Mouse (Mus musculus) neural tube, embryonic 11.5 days (tissue): ENCODE results near the gene Kpna6. TPM values are rescaled to one million over a fixed set of nuclear protein-coding genes. Genes with fewer than 3 reads are reported as not detected.
"Not testable (repeated sequence)": the region's sequence is repeated elsewhere in the genome, so short reads cannot be mapped to it uniquely, and the experiment has no call there.

Experiments used
- ATAC-seq: fragments of 200-750 bp; cut with Nextera tagmentation; 2 replicates; pipeline ENCODE4 v1.8.0; 2017; ENCODE audit warnings: moderate number of reproducible peaks, mild to moderate bottlenecking, moderate TSS enrichment, moderate library complexity; ENCODE audit not compliant: insufficient read depth, low FRiP score, low TSS enrichment
- DNase-seq: peaks from one replicate; pipeline ENCODE4 v3.0.0-alpha.2; 2015; ENCODE audit warnings: low spot score
- H3K27ac ChIP-seq: fragments of 300-500 bp; sonication (generic); 2 replicates; pipeline ENCODE4 v1.5.1; 2014; ENCODE audit warnings: low read depth, mild to moderate bottlenecking, low read length
- H3K27me3 ChIP-seq: fragments of 300-500 bp; sonication (generic); 2 replicates; pipeline ENCODE4 v1.6.1; 2014; ENCODE audit warnings: mild to moderate bottlenecking, low read length, mixed read lengths; ENCODE audit not compliant: control insufficient read depth, insufficient read depth
- H3K36me3 ChIP-seq: fragments of 300-500 bp; sonication (generic); 2 replicates; pipeline ENCODE4 v1.6.1; 2014; ENCODE audit warnings: mild to moderate bottlenecking, low read length, moderate library complexity, mixed read lengths; ENCODE audit not compliant: control insufficient read depth, insufficient read depth
- H3K4me1 ChIP-seq: fragments of 300-500 bp; sonication (generic); 2 replicates; pipeline ENCODE4 v1.6.1; 2014; ENCODE audit warnings: low read length, mixed read lengths; ENCODE audit not compliant: control insufficient read depth, insufficient read depth
- H3K4me2 ChIP-seq: fragments of 300-500 bp; sonication (generic); 2 replicates; pipeline ENCODE4 v1.6.1; 2014; ENCODE audit warnings: low read depth, mild to moderate bottlenecking, moderate library complexity
- H3K4me3 ChIP-seq: fragments of 300-500 bp; sonication (generic); 2 replicates; pipeline ENCODE4 v1.5.1; 2014; ENCODE audit warnings: low read depth, low read length
- H3K9ac ChIP-seq: fragments of 300-500 bp; sonication (generic); 2 replicates; pipeline ENCODE4 v1.6.1; 2014; ENCODE audit warnings: mild to moderate bottlenecking, low read length
- H3K9me3 ChIP-seq: fragments of 300-500 bp; sonication (generic); 2 replicates; pipeline ENCODE4 v1.6.1; 2016; ENCODE audit warnings: low read length; ENCODE audit not compliant: control insufficient read depth
- WGBS: fragments of 180-500 bp; shearing (Covaris S2); extraction: QIAGEN DNeasy Blood & Tissue Kit; methylation state at CpG from one replicate; pipeline ENCODE4 v1.1.7; 2014; 5-methylcytosine and 5-hydroxymethylcytosine counted together
- polyA plus RNA-seq: library from polyadenylated mRNA; unstranded; fragments of >200 nt; fragmentation: Nextera tagmentation; extraction: Ambion mirVana; gene quantifications from 2 replicates; pipeline ENCODE4 v1.2.1, GENCODE M21; 2014

The Kpna6 gene
- polyA plus RNA-seq = 14.0 and 15.7 TPM in 2 replicates

GRCm38 (mm10) chr4:129672083-129672877, at the start of gene Kpna6:
TSS of gene Kpna6 (minus strand) at chr4:129672767.
- Histone ChIP-seq H3K27me3 (no peaks in the 10 kb centered on the region), H3K4me2 (peak within 1 kb of the TSS; percentile 89), H3K4me1 (no peaks in the 10 kb centered on the region), H3K36me3 (peaks cover 5% of the 10 kb centered on the region; the same call in 1 of the 2 replicates), H3K27ac (peak within 1 kb of the TSS; percentile 89), H3K9me3 (no peaks in the 10 kb centered on the region), H3K9ac (peak within 1 kb of the TSS; percentile 88), H3K4me3 (peak within 1 kb of the TSS; percentile 98)
- ATAC-seq (peak; percentile 80), DNase-seq (peak; percentile 91)
- WGBS = under 1% methylated on average over 59 of the region's 65 CpGs

GRCm38 (mm10) chr4:129716310-129716709, 43.7 kb upstream of the Kpna6 start:
- H3K27ac ChIP-seq = no peak overlapping the region
- no peak overlapping the region for H3K9ac ChIP-seq
- 92% methylated on average over 9 of the region's 9 CpGs for WGBS
- no peak overlapping the region for H3K4me2 ChIP-seq
- peaks cover 23% of the 10 kb centered on the region for H3K36me3 ChIP-seq
- ATAC-seq (no peak), DNase-seq (no peak)
- no peaks in the 10 kb centered on the region for H3K4me1 ChIP-seq
- H3K4me3 ChIP-seq = no peak overlapping the region
- no peaks in the 10 kb centered on the region for H3K9me3 ChIP-seq
- H3K27me3 ChIP-seq = no peaks in the 10 kb centered on the region

- H3K27me3 ChIP-seq = no peaks in the 10 kb centered on the region
- no peak for ATAC-seq
- peaks cover 15% of the 10 kb centered on the region for H3K36me3 ChIP-seq
- no peak overlapping the region for H3K9ac ChIP-seq
- H3K4me3 ChIP-seq = no peak overlapping the region
- peak overlapping the region; percentile 9 for H3K27ac ChIP-seq
- H3K4me2 ChIP-seq = no peak overlapping the region
- 77% methylated on average over 8 of the region's 8 CpGs for WGBS
- no peaks in the 10 kb centered on the region for H3K9me3 ChIP-seq
- peak; percentile 46 for DNase-seq
- no peaks in the 10 kb centered on the region for H3K4me1 ChIP-seq
These were observed 37.0 kb upstream of the Kpna6 start for GRCm38 (mm10) chr4:129709486-129710129.

- Histone ChIP-seq H3K4me3 (no peak overlapping the region), H3K27ac (no peak overlapping the region), H3K9me3 (no peaks in the 10 kb centered on the region), H3K4me2 (no peak overlapping the region), H3K27me3 (no peaks in the 10 kb centered on the region), H3K36me3 (peaks cover 10% of the 10 kb centered on the region), H3K4me1 (peaks cover 4% of the 10 kb centered on the region; the same call in 1 of the 2 replicates), H3K9ac (no peak overlapping the region)
- 67% methylated on average over 3 of the region's 3 CpGs for WGBS
- no peak for DNase-seq
- ATAC-seq = no peak
These were observed 34.2 kb upstream of the Kpna6 start for GRCm38 (mm10) chr4:129706750-129707149.

- DNase-seq (peak; percentile 82), ATAC-seq (peak; percentile 88)
- H3K27me3 ChIP-seq = no peaks in the 10 kb centered on the region
- WGBS = 41% methylated on average over 11 of the region's 11 CpGs
- H3K36me3 ChIP-seq = peaks cover 4% of the 10 kb centered on the region; the same call in 1 of the 2 replicates
- H3K4me3 ChIP-seq = no peak overlapping the region
- H3K9me3 ChIP-seq = no peaks in the 10 kb centered on the region
- no peak overlapping the region for H3K4me2 ChIP-seq
- peaks cover 4% of the 10 kb centered on the region; the same call in 1 of the 2 replicates for H3K4me1 ChIP-seq
- H3K27ac ChIP-seq = peak overlapping the region; percentile 54
- no peak overlapping the region for H3K9ac ChIP-seq
These were observed 29.9 kb upstream of the Kpna6 start for GRCm38 (mm10) chr4:129702454-129702853.

GRCm38 (mm10) chr4:129701503-129702377, 29.2 kb upstream of the Kpna6 start:
- WGBS = 61% methylated on average over 17 of the region's 17 CpGs
- Histone ChIP-seq H3K36me3 (peaks cover 3% of the 10 kb centered on the region; the same call in 1 of the 2 replicates), H3K27ac (peak overlapping the region; percentile 45), H3K27me3 (no peaks in the 10 kb centered on the region), H3K4me3 (no peak overlapping the region), H3K9ac (no peak overlapping the region), H3K4me2 (no peak overlapping the region), H3K9me3 (no peaks in the 10 kb centered on the region), H3K4me1 (peaks cover 4% of the 10 kb centered on the region; the same call in 1 of the 2 replicates)
- ATAC-seq = peak; percentile 3; the same call in 1 of the 2 replicates
- DNase-seq = peak; percentile 85

GRCm38 (mm10) chr4:129700661-129701060, 28.1 kb upstream of the Kpna6 start:
- not testable (repeated sequence) for DNase-seq

GRCm38 (mm10) chr4:129700216-129700615, 27.6 kb upstream of the Kpna6 start:
- H3K4me2 ChIP-seq = no peak overlapping the region
- no peak overlapping the region for H3K27ac ChIP-seq
- no peak for ATAC-seq
- WGBS = 86% methylated on average over 1 of the region's 1 CpGs
- peaks cover 9% of the 10 kb centered on the region; the same call in 1 of the 2 replicates for H3K4me1 ChIP-seq
- no peak overlapping the region for H3K9ac ChIP-seq
- H3K36me3 ChIP-seq = peaks cover 2% of the 10 kb centered on the region; the same call in 1 of the 2 replicates
- H3K9me3 ChIP-seq = no peaks in the 10 kb centered on the region
- no peaks in the 10 kb centered on the region for H3K27me3 ChIP-seq
- no peak overlapping the region for H3K4me3 ChIP-seq
- DNase-seq = no peak

More at GRCm38 (mm10) chr4:129700661-129701060, 28.1 kb upstream of the Kpna6 start:
- not testable (repeated sequence) for H3K36me3 ChIP-seq, H3K4me1 ChIP-seq, H3K4me2 ChIP-seq, H3K4me3 ChIP-seq, H3K9me3 ChIP-seq, H3K27ac ChIP-seq, H3K27me3 ChIP-seq, H3K9ac ChIP-seq, ATAC-seq
- 94% methylated on average over 6 of the region's 6 CpGs for WGBS
